Mouse (Mus musculus) ES-E14 (cell line): Measurements from ENCODE around the gene 4933400A11Rik. TPM values are rescaled to one million over a fixed set of nuclear protein-coding genes. Genes with fewer than 3 reads are reported as not detected.

Source experiments
- DNase-seq: peaks from one replicate; pipeline ENCODE4 v3.0.0-alpha.2; 2013; ENCODE audit warnings: low read depth, low spot score
- H3K27ac ChIP-seq: 2 replicates; pipeline ENCODE4 v1.5.1; 2012; ENCODE audit warnings: low read depth, mild to moderate bottlenecking, low read length, moderate library complexity, mixed read lengths; ENCODE audit not compliant: poor library complexity, insufficient read depth, severe bottlenecking
- H3K36me3 ChIP-seq: 2 replicates; pipeline ENCODE4 v1.6.1; 2012; ENCODE audit warnings: mild to moderate bottlenecking, low read length, moderate library complexity, mixed read lengths; ENCODE audit not compliant: control insufficient read depth, poor library complexity, insufficient read depth, severe bottlenecking
- H3K4me1 ChIP-seq, 2 experiments: fragments of 150-350 bp in 1 of 2; sonication (generic) in 1 of 2; 2 replicates each; pipeline ENCODE4 v1.6.1; 2012; ENCODE audit warnings: low read length in 2 of 2, mild to moderate bottlenecking in 1 of 2, mixed read lengths in 1 of 2; ENCODE audit not compliant: control insufficient read depth in 2 of 2, insufficient read depth in 2 of 2, poor library complexity in 1 of 2
- H3K4me3 ChIP-seq, 2 experiments: fragments of 150-350 bp in 1 of 2; sonication (generic) in 1 of 2; 2 replicates each; pipeline ENCODE4 v1.5.1; 2012; ENCODE audit warnings: low read length in 2 of 2, low read depth in 1 of 2, mild to moderate bottlenecking in 1 of 2, mixed read lengths in 1 of 2; ENCODE audit not compliant: insufficient read depth in 1 of 2, poor library complexity in 1 of 2, severe bottlenecking in 1 of 2
- H3K9ac ChIP-seq: 2 replicates; pipeline ENCODE4 v1.6.1; 2012; ENCODE audit warnings: low read depth, mild to moderate bottlenecking, low read length, mixed read lengths; ENCODE audit not compliant: poor library complexity, insufficient read depth, severe bottlenecking
- H3K9me3 ChIP-seq: fragments of 150-350 bp; sonication (generic); 2 replicates; pipeline ENCODE4 v1.6.1; 2012; ENCODE audit warnings: low read depth, mild to moderate bottlenecking, low read length; ENCODE audit not compliant: control insufficient read depth, insufficient read depth
- CHD2 ChIP-seq: IDR thresholded peaks from 2 replicates; pipeline ENCODE4 v1.6.1; 2014; ENCODE audit warnings: mild to moderate bottlenecking, low read depth, low read length, inconsistent platforms
- HCFC1 ChIP-seq: IDR thresholded peaks from 2 replicates; pipeline ENCODE4 v1.6.1; 2012; ENCODE audit warnings: low read length, inconsistent platforms, borderline replicate concordance; ENCODE audit not compliant: insufficient read depth
- MAFK ChIP-seq: IDR thresholded peaks from 2 replicates; pipeline ENCODE4 v1.6.1; 2014; ENCODE audit warnings: mild to moderate bottlenecking, low read depth, low read length, inconsistent platforms; ENCODE audit not compliant: insufficient read depth
- ZC3H11A ChIP-seq: IDR thresholded peaks from 2 replicates; pipeline ENCODE4 v1.6.1; 2012; ENCODE audit warnings: low read depth, mild to moderate bottlenecking, inconsistent platforms, low read length, borderline replicate concordance
- ZNF384 ChIP-seq: IDR thresholded peaks from 2 replicates; pipeline ENCODE4 v1.6.1; 2012; ENCODE audit warnings: low read depth, low read length, inconsistent platforms
- in situ Hi-C, 2 experiments: fragments of 600-800 bp; cut with MboI; formaldehyde crosslinking; loops; one replicate each; pipeline ENCODE4 v1.15.1; 2025; ENCODE audit warnings: low sequenced_read_pairs in 2 of 2, inconsistent platforms in 1 of 2; ENCODE audit not compliant: unreplicated experiment in 2 of 2
- total RNA-seq: library from RNA; depleted of rRNA; stranded (reverse); fragments of 300-350 nt; gene quantifications from 2 replicates; pipeline ENCODE4 v1.2.3, GENCODE M21; 2012; rRNA removed

4933400A11Rik gene
- total RNA-seq: not detected in 2 replicates

DNA sequence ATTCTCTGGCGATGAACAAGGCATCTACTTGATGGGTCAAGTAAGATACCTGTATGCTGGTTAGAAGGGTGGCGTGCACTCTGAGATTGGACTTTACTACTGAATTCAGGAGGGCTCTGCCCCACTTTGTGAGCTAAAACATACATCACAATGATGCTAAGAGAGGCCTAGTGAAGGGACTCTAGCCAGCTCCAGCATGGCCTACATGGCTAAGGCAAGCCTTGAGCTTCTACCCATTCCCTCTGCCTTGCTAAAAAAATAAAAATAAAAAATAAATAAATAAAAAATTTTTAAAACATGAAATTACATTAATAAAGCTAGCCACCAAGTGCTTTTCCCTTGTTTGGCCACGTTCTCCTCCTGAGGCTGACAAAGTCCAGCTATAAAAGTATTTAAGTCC is at the start of gene 4933400A11Rik:
4933400A11Rik (minus strand) TSS at position 101 of the 400 bp plus-strand sequence.
- no peak for DNase-seq
- TF ChIP-seq MAFK (no peak), HCFC1 (no peak), CHD2 (no peak), ZNF384 (no peak), ZC3H11A (no peak)
- H3K4me1 ChIP-seq: no peaks in the 10 kb centered on the region
- H3K4me3 ChIP-seq: no peak within 1 kb of the TSS
- no peak within 1 kb of the TSS for H3K9ac ChIP-seq
- in situ Hi-C loops: no loop called here
- no peak within 1 kb of the TSS for H3K27ac ChIP-seq
- H3K9me3 ChIP-seq: no peaks in the 10 kb centered on the region
- no peaks in the 10 kb centered on the region for H3K36me3 ChIP-seq

DNA sequence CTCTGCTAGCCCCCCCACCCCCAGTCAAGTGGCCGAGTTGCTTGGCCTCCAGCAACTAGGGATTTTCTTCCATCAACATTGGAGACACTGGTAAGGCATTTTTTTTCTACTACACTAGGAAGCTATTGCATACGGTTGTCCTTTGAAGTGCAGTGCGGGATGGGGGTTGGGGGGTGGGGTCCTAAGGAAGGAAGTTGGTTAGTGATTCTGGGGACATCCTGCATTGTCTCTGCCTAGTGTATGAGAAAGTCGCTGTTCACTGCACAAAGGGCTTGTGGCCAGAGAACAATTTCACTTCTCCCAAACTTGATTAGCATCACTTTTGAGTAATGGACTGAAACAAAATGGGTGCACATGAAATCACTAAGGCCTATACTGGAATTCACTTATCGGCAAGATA is 48.7 kb upstream of the 4933400A11Rik start:
- in situ Hi-C loops: no loop called here
- Histone ChIP-seq H3K9ac (no peak overlapping the region), H3K27ac (no peak overlapping the region), H3K4me3 (no peak overlapping the region), H3K36me3 (no peaks in the 10 kb centered on the region), H3K4me1 (no peaks in the 10 kb centered on the region), H3K9me3 (no peaks in the 10 kb centered on the region)
- no peak for DNase-seq
- TF ChIP-seq ZC3H11A (no peak), MAFK (no peak), ZNF384 (no peak), CHD2 (no peak), HCFC1 (no peak)

DNA sequence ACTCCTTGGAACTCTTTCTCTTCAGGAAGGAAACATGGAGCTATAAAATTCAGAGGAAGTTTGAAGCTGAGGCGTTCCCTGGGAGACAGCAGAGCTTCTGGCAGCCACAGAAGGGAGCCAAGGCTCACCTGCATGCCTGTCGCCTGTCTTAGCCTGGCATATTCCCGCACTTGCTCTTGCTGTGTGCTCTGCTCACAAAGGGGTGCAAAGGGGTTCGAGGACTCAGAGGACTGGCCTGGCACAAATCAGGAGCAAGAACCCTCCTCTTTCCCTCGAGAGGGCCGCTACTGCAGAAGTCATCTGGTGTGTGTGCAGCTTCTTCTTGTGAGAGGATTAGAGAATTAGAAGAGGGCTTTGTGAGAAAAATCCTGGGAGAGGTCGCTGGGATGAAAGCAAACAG is 48.3 kb upstream of the 4933400A11Rik start:
- in situ Hi-C loops: no loop called here
- no peak for DNase-seq
- Histone ChIP-seq H3K36me3 (no peaks in the 10 kb centered on the region), H3K9me3 (no peaks in the 10 kb centered on the region), H3K27ac (no peak overlapping the region), H3K9ac (no peak overlapping the region), H3K4me3 (no peak overlapping the region), H3K4me1 (no peaks in the 10 kb centered on the region)
- TF ChIP-seq CHD2 (no peak), ZNF384 (no peak), ZC3H11A (no peak), MAFK (no peak), HCFC1 (no peak)

DNA sequence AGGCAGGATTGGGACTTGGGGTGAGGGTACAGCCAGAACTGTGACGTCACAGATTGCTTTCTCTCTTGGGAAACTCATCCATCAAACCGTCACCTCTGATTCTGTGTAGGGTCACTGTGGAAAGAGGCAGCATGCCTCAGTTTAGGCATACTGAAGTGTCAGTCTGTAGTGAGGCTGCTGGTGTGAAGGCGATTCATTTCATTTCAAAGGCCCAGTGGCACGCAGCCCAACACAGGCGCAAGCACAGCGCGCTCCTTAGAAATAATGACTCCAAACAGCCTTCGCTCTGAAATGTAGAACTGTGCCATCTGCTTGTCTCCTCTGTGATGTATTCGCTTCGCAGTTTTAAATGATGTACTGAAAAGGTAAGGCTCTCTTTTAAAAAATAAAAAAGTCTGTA is 47.5 kb upstream of the 4933400A11Rik start:
- H3K4me3 ChIP-seq: no peak overlapping the region
- no peak for TF ChIP-seq MAFK
- TF ChIP-seq CHD2: no peak
- no peak for TF ChIP-seq ZNF384
- no peak for TF ChIP-seq HCFC1
- TF ChIP-seq ZC3H11A: no peak
- H3K4me1 ChIP-seq: no peaks in the 10 kb centered on the region
- H3K36me3 ChIP-seq: no peaks in the 10 kb centered on the region
- H3K9me3 ChIP-seq: no peaks in the 10 kb centered on the region
- in situ Hi-C loops: no loop called here
- DNase-seq: no peak
- no peak overlapping the region for H3K27ac ChIP-seq
- H3K9ac ChIP-seq: no peak overlapping the region

DNA sequence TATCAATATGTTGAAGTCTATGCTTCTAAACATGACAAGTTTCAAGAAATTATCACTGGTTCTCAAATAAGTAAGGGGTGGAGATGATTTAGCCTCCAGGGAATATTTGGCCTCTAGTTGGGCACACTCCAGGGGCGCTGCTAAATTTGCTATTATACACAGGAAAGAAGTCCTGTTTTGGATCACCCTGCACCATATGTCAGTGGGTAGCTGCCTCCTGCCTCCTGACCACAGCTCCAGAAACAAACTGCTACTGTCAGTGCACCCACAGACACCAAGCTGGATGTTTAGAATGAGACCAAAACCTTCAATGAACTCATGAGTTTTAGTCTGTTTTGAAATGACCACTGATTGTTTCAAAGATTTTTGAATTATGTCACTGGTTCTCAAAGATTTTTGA is 34.2 kb upstream of the 4933400A11Rik start:
- Histone ChIP-seq H3K36me3 (no peaks in the 10 kb centered on the region), H3K4me1 (no peaks in the 10 kb centered on the region), H3K9me3 (no peaks in the 10 kb centered on the region), H3K9ac (no peak overlapping the region), H3K27ac (no peak overlapping the region), H3K4me3 (no peak overlapping the region)
- no peak for DNase-seq
- TF ChIP-seq ZNF384 (no peak), ZC3H11A (no peak), CHD2 (no peak), HCFC1 (no peak), MAFK (no peak)
- in situ Hi-C loops: no loop called here
